Mouse (Mus musculus) frontal cortex, adult (tissue): ENCODE data around the gene Abca6.

Experiments used
- ATAC-seq: cut with Nextera tagmentation; 2 replicates; pipeline ENCODE4 v1.9.2; 2017; ENCODE audit warnings: mild to moderate bottlenecking, moderate library complexity, mixed read lengths; ENCODE audit not compliant: low TSS enrichment

Gene Abca6

GRCm38 (mm10) chr11:110196561-110197306 lies 54.8 kb downstream of the Abca6 start:
- ATAC-seq: no peak

DNA sequence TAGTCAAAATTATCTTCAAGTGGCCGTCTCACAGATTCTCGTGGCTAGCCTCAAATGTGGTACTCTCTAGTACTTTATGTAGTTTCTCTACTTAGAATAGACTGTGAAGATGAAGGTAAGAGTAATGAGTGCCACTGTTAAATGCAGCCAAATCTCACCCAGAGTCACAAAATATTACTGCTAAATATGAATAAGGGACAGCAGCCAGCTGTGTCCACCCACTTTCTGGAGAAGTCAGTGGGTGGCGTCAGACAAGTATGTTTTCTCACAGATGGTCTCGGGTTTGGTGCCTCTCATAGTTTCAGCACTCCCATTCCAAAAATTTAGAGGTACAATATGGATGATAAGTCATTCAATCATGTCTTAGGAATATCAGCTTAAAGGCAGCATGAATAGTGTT lies 56.3 kb downstream of the Abca6 start:
- peak; percentile 80 for ATAC-seq

- ATAC-seq: no peak
Observed at GRCm38 (mm10) chr11:110171212-110171611, 80.4 kb downstream of the Abca6 start.

GRCm38 (mm10) chr11:110167459-110168251 lies 83.9 kb downstream of the Abca6 start, which contains the start of gene Abca9:
Abca9 (minus strand) TSS chr11:110168196.
- peak; percentile 96 for ATAC-seq

DNA sequence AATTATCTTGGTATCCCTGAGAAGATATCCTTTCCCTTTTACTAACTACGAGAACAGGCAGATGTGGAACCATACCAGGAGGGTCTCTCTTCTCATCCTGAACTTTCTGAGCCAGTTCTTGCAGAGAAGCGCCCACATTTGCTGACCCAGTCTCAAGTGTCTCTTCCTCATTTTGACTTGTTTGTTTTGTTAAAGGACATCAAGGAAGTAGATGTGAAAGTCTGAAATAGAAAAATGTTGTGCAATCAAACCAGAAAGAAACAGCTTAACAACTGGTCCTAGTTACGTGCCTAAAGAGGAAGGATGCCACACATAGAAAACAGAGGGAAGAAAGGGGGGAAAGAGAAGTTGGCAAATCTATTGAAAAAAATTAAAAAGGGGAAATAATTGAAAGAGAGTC lies 85.8 kb downstream of the Abca6 start:
- ATAC-seq: no peak

DNA sequence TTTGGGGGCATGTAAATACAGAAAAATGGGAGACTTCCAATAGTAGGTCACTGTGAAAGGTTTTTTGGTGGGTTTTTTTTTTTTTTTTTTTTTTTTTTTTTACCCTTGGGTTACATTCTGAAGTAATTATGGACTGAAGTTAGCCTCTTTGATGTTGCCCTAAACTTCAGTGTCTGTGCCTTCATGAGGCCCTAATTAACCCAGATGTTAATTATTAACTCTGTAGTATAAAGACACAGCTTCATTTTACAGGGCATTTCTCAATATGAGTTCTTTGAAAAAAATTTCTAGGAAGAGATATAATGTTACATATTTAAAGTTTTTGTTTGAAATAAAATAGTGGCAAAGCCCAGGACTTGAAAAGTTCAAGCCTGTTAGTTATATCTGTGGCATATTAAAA lies 86.2 kb downstream of the Abca6 start:
- no peak for ATAC-seq

DNA sequence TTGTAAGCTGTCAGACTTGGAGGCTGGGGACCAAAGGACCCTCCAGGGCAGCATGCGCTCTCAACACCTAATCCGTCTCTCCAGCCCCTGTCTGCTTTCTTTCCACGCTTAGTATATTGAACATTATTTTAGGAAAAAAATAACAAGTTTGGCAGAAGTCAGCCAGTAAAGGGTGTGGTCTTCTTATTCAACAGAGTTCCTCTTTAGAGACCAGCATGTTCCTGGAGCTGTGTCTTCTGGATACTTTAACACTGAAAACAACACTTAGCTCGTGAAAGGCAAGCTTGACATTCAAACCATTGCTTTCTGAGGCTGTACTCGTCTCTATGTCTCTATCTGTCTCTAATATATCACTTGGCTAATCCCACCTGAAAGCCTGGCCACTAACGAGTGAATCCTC lies 94.5 kb downstream of the Abca6 start:
- no peak for ATAC-seq

- ATAC-seq: peak; percentile 79
Observed at GRCm38 (mm10) chr11:110155985-110156384, 95.6 kb downstream of the Abca6 start.

- no peak for ATAC-seq
Observed at GRCm38 (mm10) chr11:110147640-110148039, 103.9 kb downstream of the Abca6 start.

- ATAC-seq: 0 out of 2 replicates have a peak, but pooled peaks have one; percentile 20
Observed at GRCm38 (mm10) chr11:110145421-110145820, 106.2 kb downstream of the Abca6 start.

DNA sequence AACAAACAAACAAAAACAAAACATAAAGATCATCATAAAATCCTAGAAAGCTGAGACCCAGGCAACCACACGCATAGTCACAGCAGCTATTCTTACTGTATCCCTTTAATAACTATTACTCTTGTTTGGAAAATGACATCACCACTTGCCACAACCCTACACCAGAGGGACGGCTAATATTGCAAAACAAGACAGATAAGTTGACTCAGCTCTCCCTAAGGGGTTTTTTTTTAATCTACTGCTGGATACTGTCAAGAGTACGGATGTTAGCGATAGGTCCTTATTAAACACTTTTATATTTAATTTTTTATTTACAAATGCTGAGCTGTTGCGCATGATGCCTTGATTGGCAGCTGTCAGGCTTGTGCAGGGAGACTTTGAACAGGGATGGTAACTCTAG lies 120.8 kb downstream of the Abca6 start:
- no peak for ATAC-seq
